Mouse (Mus musculus) hindbrain, embryonic 12.5 days (tissue): ENCODE measurements around the gene Cep72. TPM values are rescaled to one million over a fixed set of nuclear protein-coding genes. Genes with fewer than 3 reads are reported as not detected.
"Not testable (repeated sequence)": the region's sequence is repeated elsewhere in the genome, so short reads cannot be mapped to it uniquely, and the experiment has no call there.

Source experiments
- ATAC-seq: fragments of 200-750 bp; cut with Nextera tagmentation; 2 replicates; pipeline ENCODE4 v1.8.0; 2017; ENCODE audit warnings: moderate TSS enrichment; ENCODE audit not compliant: low FRiP score
- H3K27ac ChIP-seq: fragments of 300-500 bp; sonication (generic); 2 replicates; pipeline ENCODE4 v1.5.1; 2016; ENCODE audit warnings: mild to moderate bottlenecking
- H3K27me3 ChIP-seq: fragments of 300-500 bp; sonication (generic); 2 replicates; pipeline ENCODE4 v1.6.1; 2016; ENCODE audit warnings: mild to moderate bottlenecking
- H3K36me3 ChIP-seq: fragments of 300-500 bp; sonication (generic); 2 replicates; pipeline ENCODE4 v1.6.1; 2016; ENCODE audit warnings: mild to moderate bottlenecking
- H3K4me1 ChIP-seq: fragments of 300-500 bp; sonication (generic); 2 replicates; pipeline ENCODE4 v1.6.1; 2016
- H3K4me2 ChIP-seq: fragments of 300-500 bp; sonication (generic); replicated peaks from 2 replicates; pipeline ENCODE4 v1.6.1; 2016; ENCODE audit warnings: mild to moderate bottlenecking
- H3K4me3 ChIP-seq: fragments of 300-500 bp; sonication (generic); 2 replicates; pipeline ENCODE4 v1.5.1; 2016; ENCODE audit warnings: mild to moderate bottlenecking
- H3K9ac ChIP-seq: fragments of 300-500 bp; sonication (generic); 2 replicates; pipeline ENCODE4 v1.6.1; 2016; ENCODE audit warnings: mild to moderate bottlenecking, moderate library complexity
- H3K9me3 ChIP-seq: fragments of 300-500 bp; sonication (generic); replicated peaks from 2 replicates; pipeline ENCODE4 v1.6.1; 2016; ENCODE audit warnings: mild to moderate bottlenecking
- WGBS: fragments of 180-500 bp; shearing (Covaris S2); methylation state at CpG from one replicate; pipeline ENCODE4 v1.1.7; 2016; 5-methylcytosine and 5-hydroxymethylcytosine counted together
- polyA plus RNA-seq: library from polyadenylated mRNA; unstranded; fragments of >200 nt; fragmentation: Nextera tagmentation; extraction: Ambion mirVana; gene quantifications from 2 replicates; pipeline ENCODE4 v1.2.1, GENCODE M21; 2016

Gene Cep72
- polyA plus RNA-seq, 1 experiment from 2014 or later = 16.0 TPM

DNA sequence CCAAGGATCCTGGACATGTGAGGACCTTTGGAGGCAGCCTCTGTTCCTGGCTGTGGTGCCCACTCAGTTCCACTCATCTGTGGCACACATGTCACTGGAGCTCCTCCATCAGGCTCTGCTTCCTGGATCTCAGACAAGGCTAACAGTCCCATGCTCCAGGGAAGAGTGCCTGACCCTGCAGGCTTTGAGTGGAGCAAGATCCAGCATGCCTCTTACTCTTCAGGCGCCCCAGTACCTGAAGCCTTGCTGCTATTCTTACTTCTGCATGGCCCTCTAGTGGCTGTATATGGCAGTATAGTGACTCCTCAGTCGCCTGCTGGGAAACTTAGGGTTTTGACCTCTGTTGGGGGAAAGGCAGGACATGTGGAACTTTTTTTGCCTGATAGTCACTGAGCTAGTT lies 35.9 kb downstream of the Cep72 start:
- ATAC-seq = 0 out of 2 replicates have a peak, but pooled peaks have one; percentile 31
- 25% methylated on average over 2 of the region's 2 CpGs for WGBS
- Histone ChIP-seq H3K27me3 (no peaks in the 10 kb centered on the region), H3K36me3 (no peaks in the 10 kb centered on the region), H3K4me1 (peaks cover 6% of the 10 kb centered on the region; the same call in 1 of the 2 replicates), H3K4me3 (no peak overlapping the region), H3K9ac (no peak overlapping the region; the same call in 1 of the 2 replicates), H3K4me2 (no peak overlapping the region), H3K9me3 (no peaks in the 10 kb centered on the region), H3K27ac (no peak overlapping the region)

DNA sequence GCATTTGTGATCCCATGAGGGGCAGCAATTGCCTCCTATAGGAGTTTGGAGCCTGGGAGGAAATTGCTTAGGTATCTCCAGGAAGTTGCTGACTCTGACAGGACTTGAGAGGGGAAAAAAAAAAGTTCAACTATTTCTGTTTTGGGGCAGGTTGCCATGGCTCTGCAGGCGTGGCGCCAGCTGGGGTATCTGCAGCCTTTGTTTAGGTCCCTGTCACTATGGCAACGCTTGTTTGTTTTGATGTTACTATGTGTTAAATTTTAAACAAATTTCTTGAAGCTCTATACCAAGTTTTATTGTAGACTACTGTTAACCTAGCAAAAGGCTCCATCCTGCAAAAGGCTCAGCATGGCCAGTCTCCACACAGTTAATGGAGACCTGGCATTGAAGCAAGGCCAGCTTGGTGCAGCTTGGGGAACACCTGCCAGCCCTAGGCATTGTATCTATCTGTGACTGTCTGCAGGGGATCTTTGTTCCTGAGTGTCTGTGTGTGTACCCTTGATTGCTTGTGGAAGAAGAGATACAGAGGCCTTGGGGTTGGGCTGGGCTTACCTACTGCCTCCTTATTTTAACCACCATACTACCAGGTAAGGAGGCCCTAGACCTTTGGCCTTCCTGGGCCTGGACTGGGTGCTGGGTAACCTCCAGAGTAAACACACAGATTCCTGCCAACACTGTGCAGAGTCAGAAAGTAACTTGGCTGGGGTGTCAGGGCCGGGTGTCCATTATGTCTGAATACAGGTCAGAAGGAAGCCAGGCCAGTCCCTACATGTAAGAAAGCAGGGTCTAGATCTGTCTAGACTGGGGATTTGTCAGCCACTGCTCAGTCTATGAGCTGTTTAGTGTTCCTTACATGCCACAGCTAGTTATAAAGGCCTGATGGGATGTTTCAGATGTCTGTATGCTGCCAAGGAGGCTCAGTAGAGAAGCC lies 36.7 kb downstream of the Cep72 start:
- Histone ChIP-seq H3K4me2 (no peak overlapping the region), H3K9me3 (no peaks in the 10 kb centered on the region), H3K4me3 (no peak overlapping the region), H3K27me3 (no peaks in the 10 kb centered on the region), H3K27ac (no peak overlapping the region), H3K4me1 (peaks cover 6% of the 10 kb centered on the region; the same call in 1 of the 2 replicates), H3K9ac (no peak overlapping the region; the same call in 1 of the 2 replicates), H3K36me3 (no peaks in the 10 kb centered on the region)
- 67% methylated on average over 4 of the region's 4 CpGs for WGBS
- peak; percentile 20; the same call in 1 of the 2 replicates for ATAC-seq

DNA sequence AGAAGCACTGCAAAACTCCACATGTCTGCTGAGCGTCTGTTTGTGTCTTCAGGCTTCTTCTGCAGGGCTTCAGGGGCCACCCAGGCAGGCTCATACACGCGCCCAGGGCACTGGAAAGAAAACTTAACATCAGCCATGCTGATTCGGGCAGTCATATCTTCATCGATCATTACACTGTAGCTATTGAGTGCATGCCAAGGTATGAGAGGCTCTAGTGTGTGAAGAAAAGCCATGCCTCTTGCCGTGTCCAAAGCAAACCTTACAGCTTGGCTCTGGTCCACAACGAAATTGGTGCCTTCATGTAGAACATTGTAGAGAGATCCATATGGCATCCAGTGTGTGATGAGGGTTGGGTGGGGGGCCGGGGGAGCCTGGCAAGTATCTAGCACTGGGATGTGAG lies 43.1 kb downstream of the Cep72 start:
- 91% methylated on average over 8 of the region's 8 CpGs for WGBS
- peaks cover 13% of the 10 kb centered on the region for H3K4me1 ChIP-seq
- H3K36me3 ChIP-seq, ATAC-seq, H3K27me3 ChIP-seq, H3K9ac ChIP-seq, H3K4me2 ChIP-seq, H3K9me3 ChIP-seq, H3K4me3 ChIP-seq, H3K27ac ChIP-seq: not testable (repeated sequence)

DNA sequence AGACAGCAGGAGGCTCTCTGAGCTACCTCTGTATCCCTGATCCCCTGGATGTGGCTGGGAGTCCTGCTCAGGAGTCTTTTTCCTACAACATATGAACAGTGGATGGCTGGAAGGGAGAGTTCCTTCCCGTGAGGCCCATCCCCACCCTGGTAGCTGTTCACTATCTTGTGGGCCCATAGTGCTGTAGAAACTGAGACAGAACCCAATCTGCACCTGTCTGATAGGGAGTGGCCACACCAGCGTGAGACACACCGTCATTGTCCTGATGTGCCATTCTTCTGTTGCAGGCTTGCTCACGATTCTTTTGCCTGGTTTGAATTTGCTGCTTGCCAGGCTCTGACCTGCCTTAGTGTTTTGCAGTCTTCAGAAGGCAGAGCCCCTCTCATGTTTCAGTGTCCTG lies 44.7 kb downstream of the Cep72 start:
- H3K27me3 ChIP-seq = no peaks in the 10 kb centered on the region
- no peaks in the 10 kb centered on the region for H3K9me3 ChIP-seq
- no peak for ATAC-seq
- H3K36me3 ChIP-seq = no peaks in the 10 kb centered on the region
- 72% methylated on average over 4 of the region's 4 CpGs for WGBS
- H3K9ac ChIP-seq = no peak overlapping the region
- no peak overlapping the region for H3K27ac ChIP-seq
- peaks cover 13% of the 10 kb centered on the region for H3K4me1 ChIP-seq
- no peak overlapping the region for H3K4me3 ChIP-seq
- no peak overlapping the region for H3K4me2 ChIP-seq

DNA sequence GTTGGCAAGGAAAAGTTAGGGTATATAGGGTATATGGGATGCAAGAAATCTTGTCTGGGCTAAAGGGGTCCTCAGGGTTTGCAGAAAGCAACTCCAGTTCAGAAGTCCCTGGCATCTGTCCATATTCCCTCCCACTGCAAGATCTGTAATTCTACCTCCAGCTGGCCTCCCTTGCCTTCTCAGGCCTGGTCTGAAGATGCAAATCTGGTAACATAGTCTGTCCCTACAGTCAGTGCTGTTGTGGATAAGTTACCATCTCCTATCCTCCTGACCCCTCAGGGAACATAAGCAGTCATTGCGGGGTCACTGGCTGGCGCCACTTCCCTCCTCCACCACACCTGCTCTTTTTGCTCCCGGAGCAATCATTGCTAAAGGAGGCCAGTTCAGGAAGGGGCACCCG lies 46.2 kb downstream of the Cep72 start:
- H3K4me2 ChIP-seq = no peak overlapping the region
- 70% methylated on average over 4 of the region's 4 CpGs for WGBS
- peaks cover 13% of the 10 kb centered on the region for H3K4me1 ChIP-seq
- H3K27ac ChIP-seq = no peak overlapping the region
- H3K27me3 ChIP-seq = peaks cover 5% of the 10 kb centered on the region; the same call in 1 of the 2 replicates
- no peaks in the 10 kb centered on the region for H3K9me3 ChIP-seq
- ATAC-seq = 0 out of 2 replicates have a peak, but pooled peaks have one; percentile 28
- no peaks in the 10 kb centered on the region for H3K36me3 ChIP-seq
- H3K4me3 ChIP-seq = no peak overlapping the region
- no peak overlapping the region for H3K9ac ChIP-seq

DNA sequence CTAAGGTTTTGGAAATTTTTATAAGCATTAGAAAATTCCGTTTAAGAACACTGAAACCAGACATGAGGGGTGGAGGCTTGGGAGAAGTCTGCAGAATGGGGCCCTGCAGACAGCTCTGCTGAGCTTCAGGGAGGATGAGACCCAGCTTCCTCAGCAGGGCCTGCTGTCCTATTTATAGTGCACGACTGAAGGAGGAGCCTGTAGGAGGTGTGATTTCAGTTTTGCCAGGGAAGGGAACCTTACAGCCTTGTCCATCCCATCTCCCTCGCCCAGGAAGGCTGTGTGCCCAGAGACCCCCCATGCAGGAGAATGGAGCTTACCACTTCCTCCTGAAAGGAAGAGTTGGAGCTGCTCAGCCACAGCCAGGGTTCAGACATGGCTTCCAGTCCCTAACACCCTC lies 51.4 kb downstream of the Cep72 start:
- 0 out of 2 replicates have a peak, but pooled peaks have one; percentile 27 for ATAC-seq
- Histone ChIP-seq H3K4me1 (peaks cover 16% of the 10 kb centered on the region), H3K4me3 (peak overlapping the region; percentile 57), H3K27me3 (peaks cover 37% of the 10 kb centered on the region), H3K9ac (peak overlapping the region; percentile 64), H3K9me3 (no peaks in the 10 kb centered on the region), H3K27ac (peak overlapping the region; percentile 53), H3K36me3 (no peaks in the 10 kb centered on the region), H3K4me2 (peak overlapping the region; percentile 97)
- 11% methylated on average over 3 of the region's 3 CpGs for WGBS

DNA sequence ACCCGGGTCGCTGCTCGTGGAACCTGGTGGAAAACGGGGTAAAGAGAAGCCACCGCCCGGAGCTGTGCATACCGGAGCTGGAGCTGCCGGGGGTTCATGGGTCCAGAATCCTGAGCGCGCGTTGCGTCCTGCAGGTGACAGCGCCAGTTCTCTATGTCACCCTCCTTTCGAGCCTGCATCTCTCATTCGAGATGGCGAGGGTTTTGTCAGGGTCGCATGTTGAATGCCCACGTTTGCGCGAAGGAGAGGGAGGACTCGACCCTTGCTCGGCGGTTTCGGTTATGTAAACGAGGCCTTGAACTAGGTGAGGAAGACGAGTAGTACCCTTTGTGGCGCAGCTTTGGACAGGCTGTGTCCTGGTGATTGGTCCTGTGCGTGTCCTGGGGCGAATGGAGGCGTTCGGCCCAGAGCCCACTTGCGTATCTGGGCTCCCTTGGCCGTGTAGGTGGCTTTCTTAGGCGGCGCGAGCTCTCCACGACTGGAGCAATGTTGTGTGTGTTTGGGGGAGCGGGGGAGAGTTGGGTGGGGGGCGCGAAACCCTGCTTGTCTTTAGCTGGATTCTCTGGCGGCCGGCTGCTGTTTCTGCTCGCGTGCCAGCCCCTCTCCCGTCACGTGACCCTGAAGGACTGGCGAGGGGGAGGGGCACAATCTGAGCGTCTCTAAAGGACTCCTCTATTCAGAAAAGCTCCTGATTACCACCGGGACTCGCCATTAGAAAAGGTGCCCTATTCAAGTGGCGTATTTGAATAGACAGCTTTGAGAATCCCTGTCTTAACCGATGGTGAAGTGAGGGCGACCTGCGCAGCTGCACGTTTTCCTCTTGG lies 52.1 kb downstream of the Cep72 start:
- H3K4me1 ChIP-seq = peaks cover 14% of the 10 kb centered on the region
- H3K9ac ChIP-seq = peak overlapping the region; percentile 64
- WGBS = under 1% methylated on average over 55 of the region's 55 CpGs
- H3K9me3 ChIP-seq = no peaks in the 10 kb centered on the region
- peak overlapping the region; percentile 57 for H3K4me3 ChIP-seq
- peak overlapping the region; percentile 53 for H3K27ac ChIP-seq
- H3K36me3 ChIP-seq = no peaks in the 10 kb centered on the region
- ATAC-seq = peak; percentile 78
- H3K4me2 ChIP-seq = peak overlapping the region; percentile 97
- H3K27me3 ChIP-seq = peaks cover 37% of the 10 kb centered on the region

DNA sequence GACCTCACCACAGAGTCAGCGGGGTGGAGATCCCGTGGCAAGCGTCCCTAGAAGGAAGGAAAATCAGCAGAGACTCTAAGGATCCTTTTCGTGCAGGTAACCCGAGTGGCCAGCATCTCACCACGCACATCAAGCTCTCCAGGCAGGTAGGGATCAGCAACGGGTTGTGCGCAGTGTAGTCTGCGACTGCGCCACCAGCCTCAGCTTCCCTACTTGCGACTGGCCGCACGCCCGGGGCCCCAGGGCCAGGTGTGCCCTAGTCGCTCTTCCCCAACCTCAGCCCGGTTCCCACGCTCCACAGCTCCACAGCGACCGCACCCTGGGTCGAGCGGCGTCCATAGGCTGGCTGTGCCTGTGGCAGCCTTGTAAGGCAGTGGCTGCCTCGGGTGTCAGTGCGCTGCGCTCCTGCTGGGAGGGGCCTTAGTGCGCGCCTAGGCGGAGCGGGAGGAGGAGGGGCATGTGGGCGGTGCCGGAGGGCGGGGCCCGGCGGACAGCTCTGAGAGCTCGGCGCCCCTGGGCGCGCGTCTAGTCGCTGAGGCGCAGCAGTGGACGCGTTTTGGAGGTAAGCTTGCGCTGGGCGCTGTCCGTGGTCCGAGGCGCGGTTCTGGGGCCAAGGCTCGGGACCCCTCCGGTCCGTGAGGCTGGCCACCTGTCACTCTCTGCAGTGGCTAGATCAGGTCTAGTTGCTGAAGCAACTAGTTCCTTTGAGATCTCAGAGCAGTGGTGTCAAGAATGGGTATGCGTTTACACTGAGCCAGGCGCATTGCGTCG lies 53.0 kb downstream of the Cep72 start, which contains the start of gene Tppp:
TSS of gene Tppp (plus strand) at position 460 of the 771 bp plus-strand sequence.
- peak within 1 kb of the TSS; percentile 57 for H3K4me3 ChIP-seq
- peak within 1 kb of the TSS; percentile 97 for H3K4me2 ChIP-seq
- H3K36me3 ChIP-seq = no peaks in the 10 kb centered on the region
- peak within 1 kb of the TSS; percentile 64 for H3K9ac ChIP-seq
- 0 out of 2 replicates have a peak, but pooled peaks cover 8% of the 10 kb centered on the region for H3K4me1 ChIP-seq
- no peaks in the 10 kb centered on the region for H3K9me3 ChIP-seq
- H3K27me3 ChIP-seq = peaks cover 37% of the 10 kb centered on the region
- WGBS = under 1% methylated on average over 54 of the region's 56 CpGs
- H3K27ac ChIP-seq = peak within 1 kb of the TSS; percentile 53
- ATAC-seq = peak; percentile 92

DNA sequence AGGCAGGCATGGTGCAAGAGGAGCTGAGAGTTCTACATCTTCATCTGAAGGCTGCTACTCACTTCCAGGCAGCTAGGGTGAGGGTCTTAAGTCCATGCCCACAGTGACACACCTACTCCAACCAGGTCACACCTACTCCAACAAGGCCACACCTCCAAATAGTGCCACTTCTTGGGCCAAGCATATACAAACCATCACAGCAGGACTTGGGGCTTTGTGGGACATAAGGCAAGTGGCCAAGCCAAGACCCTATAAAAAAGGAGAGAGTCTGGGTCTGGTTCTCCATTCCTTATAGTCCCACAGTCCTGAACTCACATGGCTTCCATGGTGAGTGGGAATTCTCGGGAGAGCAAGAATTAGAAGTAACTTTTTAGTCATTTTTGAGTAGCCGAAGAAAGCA lies 53.9 kb downstream of the Cep72 start:
- Histone ChIP-seq H3K27me3 (peaks cover 37% of the 10 kb centered on the region), H3K4me2 (peak overlapping the region; percentile 97; the same call in 1 of the 2 replicates)
- H3K27ac ChIP-seq, H3K9ac ChIP-seq, H3K36me3 ChIP-seq, H3K4me1 ChIP-seq, ATAC-seq, H3K9me3 ChIP-seq, H3K4me3 ChIP-seq: not testable (repeated sequence)
- WGBS = 88% methylated on average over 2 of the region's 2 CpGs

DNA sequence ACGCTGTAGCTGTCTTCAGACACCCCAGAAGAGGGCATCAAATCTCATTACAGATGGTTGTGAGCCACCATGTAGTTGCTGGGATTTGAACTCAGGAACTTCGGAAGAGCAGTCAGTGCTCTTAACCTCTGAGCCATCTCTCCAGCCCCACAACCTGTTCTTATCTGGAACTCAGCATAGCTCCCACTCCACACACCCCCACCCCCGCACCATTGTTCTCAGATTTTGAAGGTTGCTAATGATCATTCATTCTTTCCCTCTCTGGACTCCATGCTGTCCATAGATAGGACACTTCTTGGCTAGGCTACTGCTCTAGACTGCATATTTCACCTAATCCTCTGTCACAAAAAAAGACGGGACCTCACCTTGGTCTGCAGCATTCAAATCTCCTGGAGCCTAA lies 55.2 kb downstream of the Cep72 start:
- not testable (repeated sequence) for H3K4me1 ChIP-seq, H3K36me3 ChIP-seq, ATAC-seq, H3K9ac ChIP-seq, H3K27ac ChIP-seq, H3K9me3 ChIP-seq, H3K4me3 ChIP-seq, H3K4me2 ChIP-seq
- peaks cover 37% of the 10 kb centered on the region for H3K27me3 ChIP-seq
- 90% methylated on average over 4 of the region's 4 CpGs for WGBS

DNA sequence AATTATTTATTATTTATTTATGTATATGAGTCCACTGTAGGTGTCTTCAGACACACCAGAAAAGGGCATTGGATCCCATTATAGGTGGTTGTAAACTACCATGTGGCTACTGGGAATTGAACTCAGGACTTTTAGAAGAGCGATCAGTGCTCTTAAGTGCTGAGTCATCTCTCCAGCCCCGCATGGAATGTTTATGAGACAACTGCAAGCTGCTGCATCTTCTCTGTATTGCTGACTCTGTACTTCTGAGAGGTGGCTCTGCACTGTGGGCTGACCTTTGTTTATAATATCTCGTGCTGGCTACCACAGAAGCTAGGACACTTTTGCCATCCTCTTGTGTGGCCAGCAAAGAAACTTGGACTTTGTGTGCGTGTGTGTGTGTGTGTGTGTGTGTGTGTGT lies 60.6 kb downstream of the Cep72 start:
- no peak overlapping the region for H3K4me2 ChIP-seq
- H3K27ac ChIP-seq = no peak overlapping the region
- no peaks in the 10 kb centered on the region for H3K36me3 ChIP-seq
- H3K9me3 ChIP-seq = no peaks in the 10 kb centered on the region
- no peak for ATAC-seq
- H3K9ac ChIP-seq = no peak overlapping the region
- H3K4me1 ChIP-seq = no peaks in the 10 kb centered on the region
- H3K27me3 ChIP-seq = peaks cover 6% of the 10 kb centered on the region
- 74% methylated on average over 4 of the region's 4 CpGs for WGBS
- H3K4me3 ChIP-seq = no peak overlapping the region
